In the genomic region with DNA sequence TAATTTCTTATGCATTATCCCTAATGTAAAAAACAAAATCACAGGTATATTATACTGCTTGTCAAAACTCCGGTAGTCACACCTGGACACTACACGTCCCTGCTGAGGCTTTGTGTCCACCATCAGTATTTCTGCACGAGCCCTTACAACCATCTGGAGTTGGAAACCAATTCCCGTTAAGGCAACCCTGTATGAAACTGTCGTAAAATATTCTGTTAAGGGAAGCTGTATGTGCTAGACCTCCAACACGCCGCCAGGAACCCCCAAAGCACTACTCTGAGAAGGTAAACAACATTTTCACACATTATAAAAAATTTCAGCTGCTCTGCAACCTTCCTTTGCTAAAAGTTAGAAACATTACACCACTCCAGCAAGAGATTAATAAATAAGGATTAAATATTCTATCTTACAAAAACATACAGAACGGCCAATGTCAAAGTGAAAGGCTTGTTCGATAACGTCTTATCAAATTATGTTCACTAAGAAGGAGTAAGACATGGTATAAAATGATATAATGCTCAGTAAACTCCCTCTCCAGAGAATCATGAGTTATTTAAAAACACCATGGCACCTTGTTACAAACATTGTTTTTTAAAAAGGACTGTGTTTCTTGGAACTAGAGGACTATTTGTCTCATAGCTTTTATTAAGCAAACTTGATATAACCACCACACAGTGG, we compare ENCODE assay signal across 22 mouse cellular contexts. TPM values are rescaled to one million over a fixed set of nuclear protein-coding genes. Genes with fewer than 3 reads are reported as not detected.
DNase-seq lines count a peak whose midpoint lies in the region; ATAC-seq lines count a peak whose summit lies in the region.
"Had no signal": no experiment of that assay in that cellular context is flagged by ENCODE, and none has a peak within 500 bp of the region (broad histone marks: within the 10 kb centered on the region; RNA-seq: fewer than 3 reads in every experiment).

No protein-coding gene starts in this region.

- H3K4me2 ChIP-seq in liver, embryonic 13.5 days: no peak overlapping the region
- no peak overlapping the region for H3K4me2 ChIP-seq in liver, embryonic 11.5 days
- H3K4me2 ChIP-seq in limb, embryonic 13.5 days (replicated peaks): no peak overlapping the region
- H3K4me2 ChIP-seq: forebrain, embryonic 15.5 days; hindbrain, embryonic 13.5 days had no signal

- H3K4me3 ChIP-seq in liver, embryonic 13.5 days (replicated peaks): no peak overlapping the region
- no peak overlapping the region for H3K4me3 ChIP-seq in liver, embryonic 11.5 days (ENCODE audit: low read depth, low read length)
- H3K4me3 ChIP-seq in limb, embryonic 13.5 days: no peak overlapping the region
- H3K4me3 ChIP-seq: embryonic facial prominence, embryonic 10.5 days; erythroblast, embryonic 14.5 days; forebrain, embryonic 15.5 days; hindbrain, embryonic 13.5 days had no signal

- intact Hi-C loops in heart, postnatal 10 days (cut with DNase I): no loop called here

- WGBS in liver, embryonic 13.5 days (ENCODE audit: insufficient replicate concordance): 88% methylated on average over 10 of the region's 10 CpGs
- 91% methylated on average over 10 of the region's 10 CpGs for WGBS in liver, embryonic 11.5 days
- 48% methylated on average over 10 of the region's 10 CpGs for WGBS in limb, embryonic 13.5 days

- H3K36me3 ChIP-seq in liver, embryonic 13.5 days: peaks cover 69% of the 10 kb centered on the region
- H3K36me3 ChIP-seq in liver, embryonic 11.5 days (ENCODE audit: control insufficient read depth, insufficient read depth, low read length): peaks cover 15% of the 10 kb centered on the region
- H3K36me3 ChIP-seq in limb, embryonic 13.5 days: peaks cover 60% of the 10 kb centered on the region

- H3K4me1 ChIP-seq in liver, embryonic 13.5 days (replicated peaks): peaks cover 4% of the 10 kb centered on the region
- no peaks in the 10 kb centered on the region for H3K4me1 ChIP-seq in liver, embryonic 11.5 days (replicated peaks; ENCODE audit: control insufficient read depth, insufficient read depth, low read length)
- peaks cover 3% of the 10 kb centered on the region; the same call in 1 of the 2 replicates for H3K4me1 ChIP-seq in limb, embryonic 13.5 days
- H3K4me1 ChIP-seq: forebrain, embryonic 15.5 days; hindbrain, embryonic 13.5 days had no signal

- H3K9me3 ChIP-seq in liver, embryonic 13.5 days (replicated peaks): no peaks in the 10 kb centered on the region
- no peaks in the 10 kb centered on the region for H3K9me3 ChIP-seq in liver, embryonic 11.5 days (ENCODE audit: control insufficient read depth, low read length)
- no peaks in the 10 kb centered on the region for H3K9me3 ChIP-seq in limb, embryonic 13.5 days
- H3K9me3 ChIP-seq: embryonic facial prominence, embryonic 10.5 days; forebrain, embryonic 15.5 days; G1E; hindbrain, embryonic 13.5 days had no signal

- H3K27me3 ChIP-seq in liver, embryonic 13.5 days: no peaks in the 10 kb centered on the region
- H3K27me3 ChIP-seq in liver, embryonic 11.5 days (replicated peaks; ENCODE audit: control insufficient read depth, insufficient read depth, low read length): no peaks in the 10 kb centered on the region
- no peaks in the 10 kb centered on the region for H3K27me3 ChIP-seq in limb, embryonic 13.5 days
- H3K27me3 ChIP-seq: forebrain, embryonic 15.5 days; hindbrain, embryonic 13.5 days had no signal

- ATAC-seq in liver, embryonic 13.5 days (ENCODE audit: low read depth): no peak
- no peak for ATAC-seq in liver, embryonic 11.5 days (replicated peaks; ENCODE audit: low FRiP score)
- ATAC-seq in limb, embryonic 13.5 days (ENCODE audit: low FRiP score, low read depth): peak; percentile 74; the same call in 1 of the 2 replicates
- ATAC-seq in megakaryocyte progenitor cell, adult 5-6 weeks (replicated peaks; ENCODE audit: poor library complexity): peak; percentile 60
- ATAC-seq: CD4-positive, CD25-positive, alpha-beta regulatory T cell, adult 4 months; forebrain, embryonic 15.5 days had no signal

- no peak overlapping the region for H3K9ac ChIP-seq in liver, embryonic 13.5 days
- no peak overlapping the region for H3K9ac ChIP-seq in liver, embryonic 11.5 days (ENCODE audit: low read depth, low read length)
- no peak overlapping the region for H3K9ac ChIP-seq in limb, embryonic 13.5 days
- H3K9ac ChIP-seq: forebrain, embryonic 15.5 days; hindbrain, embryonic 13.5 days had no signal

- peak; percentile 52 for DNase-seq in heart, adult 11 months
- DNase-seq in heart, postnatal 10 days: no peak
- DNase-seq in liver, embryonic 13.5 days: no peak
- DNase-seq in liver, embryonic 11.5 days (ENCODE audit: low spot score): no peak
- no peak for DNase-seq in kidney, adult 11 months
- DNase-seq in retina, postnatal 1 day: no peak
- DNase-seq: adrenal gland, adult 8-10 months; adrenal gland, postnatal 36 days; B cell, adult 2 months; cerebellum, adult 2 months; cerebellum, postnatal 10 days; gastrocnemius, postnatal 10 days; heart, postnatal 14 days had no signal

- H3K27ac ChIP-seq in liver, embryonic 13.5 days: peak overlapping the region; percentile 45; the same call in 1 of the 2 replicates
- no peak overlapping the region for H3K27ac ChIP-seq in liver, embryonic 11.5 days (ENCODE audit: low read depth, low read length)
- no peak overlapping the region for H3K27ac ChIP-seq in limb, embryonic 13.5 days
- H3K27ac ChIP-seq: embryonic facial prominence, embryonic 10.5 days; forebrain, embryonic 15.5 days; hindbrain, embryonic 13.5 days had no signal

RNA-seq across cellular contexts. Expression of a gene that starts 13.5 kb away (rescaled TPM):
- 1 to 10 TPM; 7.0 to 9.2 TPM for total RNA-seq in heart, postnatal 10 days (2021)
- polyA plus RNA-seq in liver, embryonic 13.5 days (2015; fragmentation: Nextera tagmentation; extraction: Ambion mirVana): 1.3 and 1.8 TPM in 2 replicates
- 0.21 and 0.52 TPM in 2 replicates for polyA plus RNA-seq in liver, embryonic 11.5 days (2014; fragmentation: Nextera tagmentation; extraction: Ambion mirVana)
- 1.2 and 1.3 TPM in 2 replicates for polyA plus RNA-seq in limb, embryonic 13.5 days (2015; fragmentation: Nextera tagmentation; extraction: Ambion mirVana)
- not detected in 2 replicates for total RNA-seq in megakaryocyte progenitor cell, adult 5-6 weeks (2015)
- not detected in 2 replicates for total RNA-seq in megakaryocyte progenitor cell, adult 5-6 weeks (2017)
- total RNA-seq: G1E; hematopoietic stem cell, adult 5-6 weeks had no signal
- polyA plus RNA-seq: CD4-positive, CD25-positive, alpha-beta regulatory T cell, adult 4 months; G1E had no signal

Comparison
In these comparisons a context has a peak if more than half of its experiments do, and no peak if none do; other contexts are left out.
1. ATAC-seq: peak in limb, embryonic 13.5 days (single experiment) and megakaryocyte progenitor cell, adult 5-6 weeks (single experiment); none in liver, embryonic 13.5 days (single experiment) and liver, embryonic 11.5 days (single experiment).